Mouse (Mus musculus): ENCODE results near the gene Lamc2.

Lamc2 gene

GRCm38 (mm10) chr1:153145791-153146190 lies 40.5 kb downstream of the Lamc2 start:
- POLR2A ChIA-PET, result interaction anchor here in 1 of 4 experiments (1.1 to 1.3 kb wide), 3 partner anchors 18 to 313 kb away, joined by 3 read pairs; no protein-coding TSS in a partner anchor

GRCm38 (mm10) chr1:153144021-153144420 lies 42.2 kb downstream of the Lamc2 start:
- ChIA-PET POLR2A (interaction anchor here in 1 of 4 experiments (2.3 kb wide), 1 partner anchor 10 kb away, joined by 6 read pairs; no protein-coding TSS in a partner anchor), CTCF (interaction anchor here in 1 of 4 experiments (0.6 kb wide), 1 partner anchor 30 kb away, joined by 4 read pairs; no protein-coding TSS in a partner anchor)

More at GRCm38 (mm10) chr1:153145791-153146190, 40.5 kb downstream of the Lamc2 start:
- CTCF ChIA-PET, result interaction anchor here in 1 of 4 experiments (0.5 kb wide), 1 partner anchor 469 kb away, joined by 3 read pairs; no protein-coding TSS in a partner anchor

- POLR2A ChIA-PET, result interaction anchor here (0.6 to 2.1 kb wide), 15 partner anchors 9 to 607 kb away, joined by 3 to 7 read pairs (median 5); no protein-coding TSS in a partner anchor
- CTCF ChIA-PET, result interaction anchor here in 1 of 4 experiments (0.6 kb wide), 2 partner anchors 55 to 73 kb away, joined by 4 read pairs; no protein-coding TSS in a partner anchor
Measured at GRCm38 (mm10) chr1:153140747-153141228, 45.5 kb downstream of the Lamc2 start.

- POLR2A ChIA-PET, result interaction anchor here in 3 of 4 experiments (0.6 to 2.1 kb wide), 8 partner anchors 9 to 887 kb away, joined by 3 to 7 read pairs (median 3); no protein-coding TSS in a partner anchor
- CTCF ChIA-PET, result interaction anchor here in 1 of 4 experiments (0.6 kb wide), 1 partner anchor 1503 kb away, joined by 5 read pairs; no protein-coding TSS in a partner anchor
Measured at GRCm38 (mm10) chr1:153140265-153140664, 46.0 kb downstream of the Lamc2 start.

- CTCF ChIA-PET, result interaction anchor here in 1 of 4 experiments (0.6 kb wide), 1 partner anchor 1502 kb away, joined by 5 read pairs; no protein-coding TSS in a partner anchor
- POLR2A ChIA-PET, result interaction anchor here in 3 of 4 experiments (0.6 to 2.1 kb wide), 4 partner anchors 10 to 886 kb away, joined by 3 to 7 read pairs (median 3); no protein-coding TSS in a partner anchor
Measured at GRCm38 (mm10) chr1:153139635-153140034, 46.6 kb downstream of the Lamc2 start.

GRCm38 (mm10) chr1:153138486-153138885 lies 47.8 kb downstream of the Lamc2 start:
- ChIA-PET CTCF (no interaction called here), POLR2A (interaction anchor here in 1 of 4 experiments (1.2 to 1.4 kb wide), 2 partner anchors 10 to 248 kb away, joined by 3 read pairs; no protein-coding TSS in a partner anchor)

GRCm38 (mm10) chr1:153136647-153137046 lies 49.6 kb downstream of the Lamc2 start:
- CTCF ChIA-PET, result interaction anchor here in 1 of 4 experiments (0.6 kb wide), 1 partner anchor 80 kb away, joined by 3 read pairs; no protein-coding TSS in a partner anchor
- POLR2A ChIA-PET, result interaction anchor here in 2 of 4 experiments (0.7 to 1.8 kb wide), 3 partner anchors 12 to 46 kb away, joined by 3 to 6 read pairs (median 3); no protein-coding TSS in a partner anchor

GRCm38 (mm10) chr1:153133865-153134781 lies 52.1 kb downstream of the Lamc2 start:
- POLR2A ChIA-PET, result interaction anchor here in 2 of 4 experiments (0.7 to 1.5 kb wide), 7 partner anchors 9 to 123 kb away, joined by 3 to 6 read pairs (median 3); no protein-coding TSS in a partner anchor
- CTCF ChIA-PET, result interaction anchor here in 2 of 4 experiments (1.6 to 2.0 kb wide), 2 partner anchors 33 kb away, joined by 4 to 5 read pairs; no protein-coding TSS in a partner anchor

GRCm38 (mm10) chr1:153129992-153130713 lies 56.1 kb downstream of the Lamc2 start:
- CTCF ChIA-PET, result interaction anchor here in 1 of 4 experiments (0.8 kb wide), 1 partner anchor 90 kb away, joined by 3 read pairs; no protein-coding TSS in a partner anchor
- POLR2A ChIA-PET, result interaction anchor here in 3 of 4 experiments (0.6 to 1.5 kb wide), 9 partner anchors 9 to 337 kb away, joined by 3 to 6 read pairs (median 3); no protein-coding TSS in a partner anchor

GRCm38 (mm10) chr1:153128780-153129179 lies 57.5 kb downstream of the Lamc2 start:
- POLR2A ChIA-PET, result interaction anchor here in 3 of 4 experiments (0.8 to 3.1 kb wide), 8 partner anchors 8 to 163 kb away, joined by 3 to 25 read pairs (median 4); no protein-coding TSS in a partner anchor
- CTCF ChIA-PET, result interaction anchor here in 2 of 4 experiments (0.6 kb wide), 2 partner anchors 124 to 204 kb away, joined by 3 read pairs; partner anchors contain the start of gene Lamc1 (in 1 of the 2)

GRCm38 (mm10) chr1:153127622-153128021 lies 58.6 kb downstream of the Lamc2 start:
- POLR2A ChIA-PET, result interaction anchor here in 3 of 4 experiments (0.6 to 3.1 kb wide), 14 partner anchors 14 to 352 kb away, joined by 3 to 25 read pairs (median 4); no protein-coding TSS in a partner anchor
- CTCF ChIA-PET, result no interaction called here

GRCm38 (mm10) chr1:153126491-153127381 lies 59.5 kb downstream of the Lamc2 start:
- CTCF ChIA-PET, result interaction anchor here in 1 of 4 experiments (0.7 kb wide), 2 partner anchors 63 to 103 kb away, joined by 3 to 4 read pairs; no protein-coding TSS in a partner anchor
- POLR2A ChIA-PET, result interaction anchor here in 3 of 4 experiments (0.9 to 3.1 kb wide), 10 partner anchors 15 to 133 kb away, joined by 3 to 25 read pairs (median 4); no protein-coding TSS in a partner anchor

- POLR2A ChIA-PET, result interaction anchor here in 2 of 4 experiments (1.0 to 1.4 kb wide), 3 partner anchors 11 to 31 kb away, joined by 3 read pairs; no protein-coding TSS in a partner anchor
- CTCF ChIA-PET, result interaction anchor here in 1 of 4 experiments (0.5 to 1.3 kb wide), 2 partner anchors 24 to 279 kb away, joined by 3 to 4 read pairs; no protein-coding TSS in a partner anchor
Measured at GRCm38 (mm10) chr1:153125287-153126275, 60.7 kb downstream of the Lamc2 start.

GRCm38 (mm10) chr1:153124502-153124901 lies 61.7 kb downstream of the Lamc2 start:
- ChIA-PET CTCF (interaction anchor here in 1 of 4 experiments (1.3 kb wide), 1 partner anchor 23 kb away, joined by 3 read pairs; no protein-coding TSS in a partner anchor), POLR2A (interaction anchor here in 3 of 4 experiments (0.5 to 1.4 kb wide), 8 partner anchors 10 to 371 kb away, joined by 3 read pairs; no protein-coding TSS in a partner anchor)

- ChIA-PET POLR2A (no interaction called here), CTCF (no interaction called here)
Measured at GRCm38 (mm10) chr1:153122764-153123163, 63.5 kb downstream of the Lamc2 start.

All from embryonic stem cell, embryonic (primary cell).